Mouse (Mus musculus): Measurements from ENCODE around the gene Banp.

GRCm38 (mm10) chr8:121947753-121948141 lies 1.8 kb upstream of the Banp start:
- TF ChIP-seq ZNF384 (IDR thresholded peaks at IDR 0.05; ENCODE audit: low read depth, low read length) (no peak), ZC3H11A (IDR thresholded peaks at IDR 0.05; ENCODE audit: borderline replicate concordance, low read depth, low read length) (no peak), MAFK (IDR thresholded peaks at IDR 0.05; ENCODE audit: insufficient read depth, low read depth, low read length) (no peak), CHD2 (IDR thresholded peaks at IDR 0.05; ENCODE audit: low read depth, low read length) (peak; percentile 39; the same call in 1 of the 2 replicates)
